Mouse (Mus musculus) thymus, adult 2 months (tissue): ENCODE measurements around the gene Per3.

Experiments used
- CTCF ChIP-seq: fragments of 200-500 bp; IDR thresholded peaks from 2 replicates; pipeline ENCODE4 v1.5.1; 2012; ENCODE audit warnings: mild to moderate bottlenecking, control low read depth, low read length, moderate library complexity, borderline replicate concordance; ENCODE audit not compliant: control insufficient read depth, poor library complexity, insufficient read depth; ENCODE audit errors: extremely low read depth
- POLR2A ChIP-seq: fragments of 200-500 bp; IDR thresholded peaks from 2 replicates; pipeline ENCODE4 v1.6.1; 2012; ENCODE audit warnings: mild to moderate bottlenecking, low read length, control low read depth, moderate library complexity; ENCODE audit not compliant: control insufficient read depth, poor library complexity, insufficient read depth; ENCODE audit errors: extremely low read depth

GRCm38 (mm10) chr4:150962231-150962630 is 82.2 kb downstream of the Per3 start:
- TF ChIP-seq POLR2A (no peak), CTCF (no peak)
